Mouse (Mus musculus) cerebellum, adult 11-12 months (tissue): ENCODE results near the gene Grin3b.

ENCODE experiments used
- DNase-seq: peaks from one replicate; pipeline ENCODE4 v3.0.0; 2022

The Grin3b gene

DNA sequence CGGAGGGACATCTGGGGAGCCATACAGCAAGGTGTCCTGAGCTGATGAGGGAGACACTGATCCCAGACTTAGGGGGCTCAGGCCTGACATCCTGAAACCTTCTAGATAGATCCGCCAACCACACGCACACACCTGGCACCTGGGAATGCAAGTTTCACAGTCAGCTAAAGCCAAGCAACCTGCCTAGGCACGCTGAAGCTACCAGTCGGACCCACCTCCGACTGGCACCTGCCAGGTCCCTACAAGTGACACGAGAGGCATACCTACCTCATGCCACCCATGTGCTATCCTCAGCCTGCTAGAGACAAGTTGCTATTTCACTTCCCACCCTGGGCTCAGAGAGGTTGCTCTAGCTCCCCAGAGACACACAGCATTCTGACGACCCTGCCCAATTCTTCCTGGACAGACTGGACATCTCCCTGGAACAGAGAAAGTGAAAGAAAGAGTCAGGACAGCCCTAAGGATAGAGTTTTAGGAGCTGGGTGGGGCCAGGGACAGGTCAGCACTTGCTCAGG, 18.8 kb downstream of the Grin3b start:
- DNase-seq: no peak

DNA sequence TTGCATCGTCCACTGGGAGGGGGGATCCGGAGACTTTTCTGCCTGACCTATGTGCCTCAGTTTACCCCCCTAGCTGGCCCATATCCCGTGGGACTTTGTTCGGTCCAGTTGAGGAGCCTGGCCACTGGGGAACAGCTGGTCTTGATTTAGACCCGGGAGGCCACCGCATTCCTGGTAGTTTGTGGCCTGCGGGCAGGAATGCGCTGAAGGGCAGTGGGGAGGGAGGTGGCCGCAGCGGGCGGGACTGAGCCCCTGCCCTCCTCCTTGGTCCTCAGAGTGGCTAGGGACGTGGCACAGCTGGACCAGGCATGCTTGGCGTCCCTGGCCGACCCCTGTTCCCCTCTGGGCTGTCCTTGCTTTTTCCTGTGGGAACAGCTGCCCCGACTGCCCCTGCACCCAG, 19.4 kb downstream of the Grin3b start:
- no peak for DNase-seq

DNA sequence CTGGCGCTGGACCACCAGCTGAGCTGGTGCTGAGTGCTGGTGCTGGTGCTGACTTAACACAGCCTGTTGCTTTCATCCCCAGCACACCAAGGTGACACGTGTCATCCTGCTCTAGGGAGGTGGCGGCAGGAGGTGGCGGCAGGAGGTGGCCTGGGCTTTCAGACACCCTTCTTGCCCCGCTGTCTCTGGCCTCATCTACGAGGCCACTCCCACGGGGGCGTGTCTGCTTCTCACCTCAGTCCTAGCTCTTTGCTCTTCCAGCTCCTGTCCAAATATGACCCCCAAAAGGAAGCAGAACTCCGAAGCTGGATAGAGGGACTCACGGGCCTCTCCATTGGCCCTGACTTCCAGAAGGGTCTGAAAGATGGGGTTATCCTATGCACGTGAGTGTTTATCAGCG, 20.6 kb downstream of the Grin3b start:
- no peak for DNase-seq

DNA sequence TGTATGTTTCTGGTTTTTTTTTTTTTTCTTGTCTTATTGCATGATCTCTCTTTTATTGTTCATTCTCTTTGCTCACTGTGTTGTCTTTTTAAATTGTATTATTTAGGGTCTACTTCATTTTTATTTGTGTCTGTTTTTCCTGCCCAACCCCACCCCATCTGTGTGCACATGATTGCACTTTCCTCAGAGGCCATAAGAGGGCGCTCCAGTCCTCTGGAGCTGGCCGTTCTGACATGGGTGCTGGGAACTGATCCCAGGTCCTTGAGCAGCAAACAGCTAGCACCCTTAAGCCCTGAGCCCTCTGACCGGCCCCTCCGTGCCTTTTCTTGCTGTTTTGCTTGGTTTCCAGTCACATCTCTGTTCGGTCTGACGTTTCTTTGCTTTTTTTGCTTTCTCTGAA, 21.0 kb downstream of the Grin3b start:
- DNase-seq: no peak

DNA sequence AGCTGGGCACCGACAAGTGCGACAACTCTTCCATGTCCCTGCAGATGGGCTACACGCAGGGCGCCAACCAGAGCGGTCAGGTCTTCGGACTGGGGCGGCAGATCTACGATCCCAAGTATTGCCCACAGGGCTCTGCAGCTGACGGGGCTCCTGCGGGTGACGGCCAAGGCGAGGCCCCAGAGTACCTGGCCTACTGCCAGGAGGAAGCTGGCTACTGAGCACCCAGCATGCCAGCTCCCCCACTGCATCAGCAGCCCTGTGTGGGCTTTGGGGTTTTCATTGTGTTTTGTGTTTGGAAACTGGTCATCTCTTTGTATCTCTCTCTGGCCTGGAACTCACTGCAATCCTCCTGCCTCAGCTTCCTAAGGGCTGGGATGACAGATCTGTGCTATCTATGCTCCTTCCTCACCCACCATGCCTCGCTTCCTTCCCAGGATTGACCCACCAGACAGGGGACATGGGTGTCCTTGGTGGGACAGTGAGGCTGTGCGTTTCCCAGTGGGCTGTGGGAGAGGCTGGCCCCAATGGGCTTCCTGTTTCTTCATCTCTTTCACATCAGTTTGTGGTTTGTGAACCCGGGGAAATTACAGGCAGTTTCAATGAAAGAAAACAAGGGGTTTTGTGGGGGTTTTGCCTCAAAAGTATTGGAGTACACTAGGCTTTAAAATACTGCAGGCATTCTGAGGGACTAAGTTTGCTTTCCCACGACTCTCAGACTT, 24.0 kb downstream of the Grin3b start:
- DNase-seq: peak; percentile 51

DNA sequence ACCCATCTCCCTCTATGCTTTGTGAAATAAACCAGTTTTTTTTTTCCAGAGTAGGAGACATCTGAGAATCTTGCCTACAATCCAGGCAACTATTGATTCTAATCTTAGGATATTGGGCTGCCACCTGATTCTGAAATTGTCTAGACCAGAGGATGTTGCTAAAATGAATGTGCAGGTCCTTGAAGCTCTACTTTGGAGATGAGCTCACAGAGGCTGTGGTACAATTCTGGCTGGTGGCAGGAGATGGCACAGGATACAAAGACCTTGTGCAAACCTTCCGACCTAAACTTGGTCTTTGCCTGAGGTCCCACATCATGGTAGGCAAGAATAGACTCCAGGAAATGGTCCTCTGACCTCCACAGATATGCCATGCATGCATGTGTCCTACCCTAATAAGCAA, 25.1 kb downstream of the Grin3b start:
- DNase-seq: peak; percentile 30

DNA sequence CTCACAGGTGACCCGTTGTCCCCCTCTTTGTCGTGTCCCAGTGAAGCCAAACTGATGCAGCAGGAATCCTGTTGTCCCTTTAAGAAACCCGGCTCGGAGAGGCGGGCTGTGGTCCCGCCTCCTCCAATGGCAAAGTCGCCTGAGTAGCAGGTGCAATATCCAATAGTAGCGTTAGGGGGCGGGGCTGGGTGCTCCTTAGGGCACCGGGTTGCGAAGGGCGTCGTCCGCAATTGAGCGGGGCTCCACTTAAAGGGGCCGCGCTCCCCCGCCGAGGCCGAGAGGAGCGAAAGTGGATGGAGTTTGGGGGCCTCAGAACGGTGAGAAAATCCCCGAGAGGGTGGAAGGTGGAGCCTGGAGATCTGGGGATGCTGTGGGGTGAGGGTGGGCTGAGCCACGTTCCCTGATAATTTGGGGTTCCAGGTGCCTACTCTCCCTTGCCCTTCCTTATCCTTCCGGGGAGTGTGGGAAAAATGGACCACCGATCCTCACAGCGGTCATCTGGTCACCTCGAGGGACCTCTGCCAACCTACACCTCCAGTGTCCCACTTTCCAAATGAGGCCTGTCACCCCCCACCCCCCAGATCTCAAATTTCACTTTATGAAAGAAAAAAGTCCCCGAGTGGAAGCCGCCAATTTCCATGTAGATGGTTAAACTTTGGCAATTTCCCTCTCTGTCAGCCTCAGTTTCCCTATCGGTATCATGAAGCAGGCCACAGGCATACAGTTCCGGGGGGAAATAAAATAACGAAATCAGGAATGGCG, 25.9 kb downstream of the Grin3b start, which contains the start of gene Abca7:
Gene Abca7 (plus strand): TSS at position 223 of the 762 bp plus-strand sequence.
- DNase-seq: peak; percentile 94

DNA sequence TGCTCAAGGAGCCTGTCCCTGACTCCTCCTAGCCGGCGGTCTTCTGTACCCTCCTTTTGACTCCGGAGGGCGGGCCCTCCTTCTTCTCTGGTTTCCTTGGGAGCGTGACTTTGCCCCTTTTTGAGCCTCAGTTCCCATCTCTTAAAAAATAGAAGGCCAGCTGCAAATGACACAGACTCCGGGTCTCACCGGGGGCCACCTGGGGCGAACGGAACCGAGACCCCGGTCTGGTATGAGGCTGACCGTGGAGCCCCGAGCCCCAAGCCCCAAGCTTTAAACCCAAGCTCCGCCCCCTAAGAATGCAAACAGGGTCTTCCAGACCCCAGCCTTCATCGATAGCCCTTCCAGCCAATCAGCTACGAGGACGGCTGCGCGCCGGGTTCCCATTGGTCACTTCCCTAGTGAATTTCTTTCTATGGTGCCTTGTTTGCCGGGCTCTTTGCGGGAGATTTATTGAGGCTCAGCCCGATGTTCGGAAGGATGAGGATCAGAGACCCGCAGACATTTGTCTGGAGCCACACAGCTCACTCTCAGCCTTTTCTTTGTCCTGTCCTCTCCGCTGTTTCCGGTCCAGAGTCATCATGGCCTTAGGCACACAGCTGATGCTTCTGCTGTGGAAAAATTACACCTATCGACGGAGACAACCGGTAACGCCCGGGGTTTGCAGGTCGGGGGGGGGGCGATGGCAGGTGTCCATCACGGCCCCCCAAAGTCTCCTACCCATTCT, 26.7 kb downstream of the Grin3b start:
- DNase-seq: peak; percentile 82

DNA sequence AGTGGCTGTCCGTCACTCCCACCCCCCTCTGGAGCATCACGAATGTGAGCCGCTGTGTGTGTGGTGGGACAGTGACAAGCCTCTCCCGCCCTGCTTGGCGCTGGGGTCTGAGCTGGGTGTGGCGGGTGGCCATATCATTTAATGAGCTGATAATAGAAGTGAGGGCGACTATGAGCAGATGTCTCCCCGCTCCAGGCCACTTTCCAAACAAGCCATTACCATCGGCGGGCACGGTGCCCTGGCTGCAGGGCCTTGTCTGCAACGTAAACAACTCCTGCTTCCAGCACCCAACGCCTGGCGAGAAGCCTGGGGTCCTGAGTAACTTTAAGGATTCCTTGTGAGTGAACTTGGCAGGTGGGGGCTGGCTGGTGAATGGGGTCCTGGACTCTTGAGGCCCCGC, 27.3 kb downstream of the Grin3b start:
- peak; percentile 81 for DNase-seq

DNA sequence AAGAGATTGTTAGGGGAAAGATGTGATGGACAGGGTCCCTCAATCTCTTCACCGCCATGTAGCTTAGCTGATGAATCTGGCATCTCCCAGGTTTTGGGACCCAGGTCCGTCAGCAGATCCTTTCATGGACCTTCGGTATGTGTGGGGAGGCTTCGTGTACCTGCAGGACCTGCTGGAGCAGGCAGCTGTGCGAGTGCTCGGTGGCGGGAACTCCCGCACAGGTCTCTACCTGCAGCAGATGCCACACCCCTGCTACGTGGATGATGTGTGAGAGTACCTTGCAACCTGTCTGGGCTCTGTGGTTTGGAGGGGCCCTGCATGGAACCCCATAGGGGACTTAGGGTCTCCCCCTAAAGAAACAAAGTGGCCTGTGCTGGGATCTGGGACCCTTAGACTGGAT, 31.4 kb downstream of the Grin3b start:
- DNase-seq: no peak

DNA sequence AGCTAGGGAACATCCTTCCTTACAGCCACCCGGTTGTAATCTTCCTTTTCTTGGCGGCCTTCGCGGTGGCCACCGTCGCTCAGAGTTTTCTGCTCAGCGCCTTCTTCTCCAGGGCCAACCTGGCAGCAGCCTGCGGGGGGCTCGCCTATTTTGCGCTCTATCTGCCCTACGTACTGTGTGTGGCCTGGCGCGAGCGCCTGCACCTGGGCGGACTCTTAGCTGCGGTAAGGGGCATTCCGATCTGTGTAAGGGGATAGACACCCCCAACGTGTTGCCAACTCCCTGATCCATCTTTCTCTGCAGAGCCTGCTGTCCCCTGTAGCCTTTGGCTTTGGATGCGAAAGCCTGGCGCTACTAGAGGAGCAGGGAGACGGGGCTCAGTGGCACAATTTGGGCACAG, 32.3 kb downstream of the Grin3b start:
- DNase-seq: no peak

DNA sequence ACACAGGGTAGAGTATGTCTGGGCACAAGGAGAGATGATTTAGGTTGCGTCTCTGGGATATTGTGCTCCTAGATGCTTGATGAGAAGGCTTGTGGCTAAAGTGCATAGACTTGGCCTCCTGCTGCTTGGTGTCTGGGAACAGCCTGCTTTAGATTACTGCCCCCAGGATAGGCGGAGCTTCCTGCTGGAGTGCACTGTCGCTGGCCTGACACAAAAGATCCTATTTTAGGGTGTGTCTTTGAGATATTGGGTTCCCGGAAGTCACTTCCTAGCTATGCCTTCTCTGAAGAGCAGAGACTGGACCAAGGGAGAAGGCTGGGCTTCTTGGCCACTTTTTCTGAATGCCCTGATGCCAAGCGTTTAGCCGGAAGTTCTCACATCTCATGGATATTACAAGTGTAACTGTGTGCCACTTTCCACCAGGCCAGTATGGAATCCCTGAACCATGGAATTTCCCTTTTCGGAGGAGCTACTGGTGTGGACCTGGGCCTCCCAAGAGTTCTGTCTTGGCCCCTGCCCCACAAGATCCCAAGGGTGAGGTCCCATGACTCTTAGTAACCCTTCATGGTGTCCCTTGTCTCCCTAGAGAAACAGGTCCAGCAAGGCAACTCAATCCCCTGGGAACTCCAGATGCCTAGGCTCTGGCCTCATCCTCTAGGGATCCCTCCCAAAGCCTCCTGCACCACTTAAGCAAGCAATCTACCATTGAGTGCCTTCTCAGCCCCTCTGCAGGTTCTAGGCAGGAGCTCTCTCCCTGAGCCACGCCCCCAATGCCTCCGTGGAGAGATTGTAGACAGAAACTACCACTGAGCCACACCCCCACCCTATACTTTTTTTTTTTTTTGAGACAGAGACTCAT, 33.1 kb downstream of the Grin3b start:
- no peak for DNase-seq

DNA sequence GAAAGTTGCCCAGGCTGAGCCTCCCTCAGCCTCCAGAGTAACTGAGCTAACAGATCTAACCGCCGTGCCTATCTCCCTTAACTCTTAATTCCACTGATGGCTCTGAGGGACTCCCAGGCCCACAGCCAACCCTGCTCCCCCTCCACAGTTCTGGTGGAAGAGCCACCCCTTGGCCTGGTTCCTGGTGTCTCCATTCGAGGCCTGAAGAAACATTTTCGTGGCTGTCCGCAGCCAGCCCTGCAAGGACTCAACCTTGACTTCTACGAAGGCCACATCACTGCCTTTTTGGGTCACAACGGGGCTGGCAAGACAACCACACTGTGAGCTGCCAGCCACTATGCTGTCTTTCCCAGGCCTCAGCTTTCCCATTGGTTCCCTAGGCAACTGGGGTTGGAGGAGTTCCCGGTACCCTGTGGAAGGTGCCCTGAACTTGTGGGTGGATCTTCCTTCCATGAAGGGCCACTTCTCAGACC, 33.8 kb downstream of the Grin3b start:
- DNase-seq: no peak

DNA sequence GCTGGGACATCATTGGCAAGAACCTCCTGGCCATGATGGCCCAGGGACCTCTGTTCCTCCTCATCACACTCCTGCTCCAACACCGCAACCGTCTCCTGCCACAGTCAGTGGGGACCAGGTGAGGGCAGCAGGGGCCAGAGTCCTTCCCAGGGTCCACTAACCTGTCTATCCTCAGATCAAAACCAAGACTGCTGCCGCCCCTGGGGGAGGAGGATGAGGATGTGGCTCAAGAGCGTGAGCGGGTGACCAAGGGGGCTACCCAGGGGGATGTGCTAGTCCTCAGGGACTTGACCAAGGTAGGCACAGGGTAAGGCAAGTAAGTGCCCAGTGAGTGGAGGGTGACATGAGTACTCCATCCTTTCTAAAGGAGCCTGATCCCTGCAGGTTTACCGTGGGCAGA, 41.2 kb downstream of the Grin3b start:
- DNase-seq: no peak

DNA sequence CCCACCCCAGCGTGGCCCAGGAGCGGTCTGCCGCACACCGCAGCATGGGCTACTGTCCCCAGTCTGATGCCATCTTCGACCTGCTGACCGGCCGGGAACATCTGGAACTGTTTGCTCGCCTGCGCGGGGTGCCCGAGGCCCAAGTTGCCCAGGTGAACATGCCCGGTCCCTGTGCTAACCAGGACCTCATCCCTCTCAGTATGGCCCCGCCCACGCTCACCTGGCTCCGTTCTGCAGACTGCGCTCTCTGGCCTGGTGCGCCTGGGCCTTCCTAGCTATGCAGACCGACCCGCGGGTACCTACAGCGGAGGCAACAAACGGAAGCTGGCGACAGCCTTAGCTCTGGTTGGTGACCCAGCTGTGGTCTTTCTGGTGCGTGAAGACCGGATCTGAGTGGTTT, 43.1 kb downstream of the Grin3b start:
- DNase-seq: no peak

DNA sequence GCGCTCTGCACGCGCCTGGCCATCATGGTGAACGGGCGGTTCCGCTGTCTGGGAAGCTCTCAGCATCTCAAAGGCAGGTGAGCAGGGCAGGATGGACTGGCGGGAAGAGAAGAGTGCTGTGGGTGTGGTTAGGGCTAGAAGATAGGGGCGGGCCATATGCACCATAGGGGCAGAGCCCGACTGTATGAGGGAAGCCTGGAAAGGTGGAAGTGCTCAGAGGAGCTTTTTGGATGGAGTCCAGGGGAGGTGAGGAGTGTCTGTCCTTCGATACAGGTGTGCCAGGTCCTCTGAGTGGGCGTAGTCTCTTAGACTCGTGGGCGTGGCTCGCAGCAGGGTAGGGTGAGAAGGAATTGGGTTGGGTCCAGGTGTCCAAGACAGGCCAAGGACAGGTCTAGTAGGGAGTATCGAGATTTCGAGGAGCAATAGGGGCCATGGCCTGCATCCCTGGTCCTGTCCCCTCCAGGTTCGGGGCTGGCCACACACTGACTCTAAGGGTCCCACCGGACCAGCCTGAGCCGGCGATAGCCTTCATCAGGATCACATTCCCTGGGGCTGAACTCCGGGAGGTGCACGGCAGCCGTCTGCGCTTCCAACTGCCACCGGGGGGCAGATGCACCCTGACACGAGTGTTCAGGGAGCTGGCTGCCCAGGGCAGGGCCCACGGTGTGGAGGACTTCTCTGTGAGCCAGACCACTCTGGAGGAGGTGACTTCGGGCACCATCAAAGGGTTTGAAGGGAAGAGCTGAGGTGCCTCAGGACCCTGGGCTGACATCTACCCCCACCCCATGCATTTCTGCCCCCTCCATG, 44.2 kb downstream of the Grin3b start:
- no peak for DNase-seq

DNA sequence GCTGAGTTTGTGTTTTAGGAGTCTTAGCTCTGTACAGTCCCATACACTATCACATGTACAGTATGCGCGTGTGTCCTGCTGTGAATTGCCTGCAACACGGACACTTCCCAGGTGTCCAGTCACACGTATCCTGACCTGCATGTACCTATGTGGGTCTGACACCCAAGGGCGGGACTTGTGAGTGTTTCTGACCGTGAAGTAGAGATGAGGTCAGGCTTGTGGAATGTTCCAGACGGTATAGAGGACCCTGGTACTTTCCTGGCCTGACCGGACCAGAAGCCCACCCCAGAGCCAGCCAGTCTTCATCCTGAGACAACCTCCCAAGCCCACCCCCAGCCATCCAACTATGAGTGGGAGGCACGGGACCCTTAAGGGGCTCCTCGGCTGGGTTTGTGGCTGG, 45.1 kb downstream of the Grin3b start:
- no peak for DNase-seq

DNA sequence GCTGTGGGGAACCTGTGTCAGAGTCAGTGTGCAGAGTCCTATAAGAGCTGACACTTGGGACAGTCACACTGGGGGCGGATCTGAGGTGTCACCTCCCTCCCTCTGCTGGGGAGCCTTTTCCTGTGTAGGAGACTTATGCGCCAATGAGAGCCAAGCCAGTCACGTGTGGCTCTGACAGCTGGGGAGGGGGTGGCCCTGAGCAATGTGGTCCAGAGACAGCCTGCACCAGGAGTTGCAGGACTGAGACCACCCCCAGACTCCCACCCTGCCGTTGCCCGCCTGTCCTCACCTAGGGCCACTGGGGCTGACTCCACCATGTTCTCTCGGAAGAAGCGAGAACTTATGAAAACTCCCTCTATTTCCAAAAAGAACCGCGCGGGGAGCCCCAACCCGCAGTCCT, 46.0 kb downstream of the Grin3b start, which contains the start of gene Arhgap45:
Gene Arhgap45 (plus strand): TSS at position 143 of the 400 bp plus-strand sequence.
- no peak for DNase-seq

DNA sequence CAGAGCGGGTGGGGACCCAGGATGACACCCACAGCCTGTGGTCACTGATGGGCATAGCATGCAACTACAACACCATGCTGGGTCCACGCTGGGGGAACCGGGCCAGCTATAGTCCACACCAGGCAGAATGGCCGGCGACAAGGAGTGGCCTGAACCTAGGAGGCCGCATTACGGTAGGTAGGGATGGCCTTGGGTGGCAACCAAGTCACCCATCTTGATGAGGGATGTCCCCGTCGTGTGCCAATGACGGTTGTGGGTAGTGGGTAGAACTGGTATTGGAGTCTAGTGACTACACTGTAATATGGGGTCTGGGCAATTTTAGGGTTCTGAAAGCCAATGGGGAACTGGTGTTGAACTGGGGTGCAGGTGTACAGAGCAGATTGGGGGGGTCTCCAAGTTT, 46.4 kb downstream of the Grin3b start:
- no peak for DNase-seq

DNA sequence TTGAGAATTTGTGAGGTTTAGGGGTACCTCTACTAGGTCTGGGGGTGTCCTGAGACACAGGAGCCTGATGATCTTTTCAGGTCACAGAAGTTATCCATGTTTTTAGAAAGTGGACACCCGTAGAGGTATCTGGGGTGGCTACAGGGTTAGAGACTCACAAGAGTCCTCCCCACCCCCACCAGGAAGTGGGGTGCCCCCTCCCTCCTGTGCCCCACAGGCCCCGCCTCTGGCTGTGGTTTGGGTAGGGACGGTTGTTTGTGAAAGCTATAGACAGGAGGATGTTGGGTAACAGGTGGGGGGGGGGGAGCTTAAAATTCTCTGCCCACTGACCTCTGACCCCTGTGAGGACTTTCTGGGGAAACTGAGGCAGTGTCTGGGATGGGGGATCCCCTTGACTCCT, 46.8 kb downstream of the Grin3b start:
- no peak for DNase-seq

DNA sequence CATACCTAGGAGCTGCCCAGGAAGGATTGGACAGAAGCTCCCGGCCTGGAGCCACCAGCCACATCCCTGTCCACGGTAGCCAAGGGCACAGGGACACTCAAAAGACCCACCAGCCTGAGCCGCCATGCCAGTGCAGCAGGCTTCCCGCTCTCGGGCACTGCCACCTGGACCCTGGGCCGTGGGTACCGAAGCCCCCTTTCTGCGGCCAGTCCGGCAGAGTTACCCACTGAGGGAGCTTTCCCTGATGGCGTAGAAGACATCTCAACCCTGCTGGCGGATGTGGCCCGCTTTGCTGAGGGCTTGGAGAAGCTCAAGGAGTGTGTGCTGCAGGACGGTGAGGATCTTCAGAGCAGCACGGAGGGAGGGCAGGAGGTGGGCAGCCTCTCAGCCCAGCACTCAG, 47.3 kb downstream of the Grin3b start:
- no peak for DNase-seq
